Mouse (Mus musculus) macrophage (primary cell): ENCODE results near the gene Abcf3. TPM values are rescaled to one million over a fixed set of nuclear protein-coding genes. Genes with fewer than 3 reads are reported as not detected.

Experiments
- H3K27ac ChIP-seq: fragments of 350-480 bp; formaldehyde crosslinking; 2 replicates; pipeline ENCODE4 v1.9.0; 2021
- H3K36me3 ChIP-seq: fragments of 350-480 bp; formaldehyde crosslinking; 2 replicates; pipeline ENCODE4 v1.9.0; 2021; ENCODE audit errors: inconsistent target
- H3K4me3 ChIP-seq: fragments of 350-480 bp; formaldehyde crosslinking; 2 replicates; pipeline ENCODE4 v1.9.0; 2021; ENCODE audit errors: inconsistent target
- H3K79me2 ChIP-seq: fragments of 350-480 bp; formaldehyde crosslinking; 2 replicates; pipeline ENCODE4 v1.9.0; 2021; ENCODE audit errors: inconsistent target
- WGBS: methylation state at CpG from one replicate; pipeline ENCODE4 v1.1.7; 2026; ENCODE audit warnings: inconsistent platforms; ENCODE audit not compliant: missing documents; 5-methylcytosine and 5-hydroxymethylcytosine counted together
- polyA plus RNA-seq: library from polyadenylated mRNA; stranded (reverse); fragments of 250-400 nt; gene quantifications from 3 replicates; pipeline ENCODE4 v1.2.4, GENCODE M21; 2018; ENCODE audit warnings: inconsistent platforms

Gene Abcf3
- polyA plus RNA-seq, 1 experiment from 2014 or later: 31.0 TPM

GRCm38 (mm10) chr16:20565075-20565474, 16.7 kb downstream of the Abcf3 start:
- WGBS: 42% methylated on average over 1 of the region's 1 CpGs
- Histone ChIP-seq H3K36me3 (peaks cover 21% of the 10 kb centered on the region; the same call in 1 of the 2 replicates), H3K79me2 (no peaks in the 10 kb centered on the region)

GRCm38 (mm10) chr16:20589366-20589938, 41.1 kb downstream of the Abcf3 start, which contains the start of gene Vwa5b2:
Vwa5b2 (plus strand) TSS chr16:20589471.
- 5% methylated on average over 24 of the region's 24 CpGs for WGBS
- no peaks in the 10 kb centered on the region for H3K79me2 ChIP-seq
- H3K36me3 ChIP-seq: no peaks in the 10 kb centered on the region
- no peak within 1 kb of the TSS for H3K27ac ChIP-seq
- no peak within 1 kb of the TSS for H3K4me3 ChIP-seq

More at GRCm38 (mm10) chr16:20565075-20565474, 16.7 kb downstream of the Abcf3 start:
- H3K4me3 ChIP-seq: no peak overlapping the region
- no peak overlapping the region for H3K27ac ChIP-seq

GRCm38 (mm10) chr16:20589939-20590679, 41.7 kb downstream of the Abcf3 start:
- H3K36me3 ChIP-seq: no peaks in the 10 kb centered on the region
- H3K79me2 ChIP-seq: no peaks in the 10 kb centered on the region
- H3K27ac ChIP-seq: no peak overlapping the region
- 2% methylated on average over 36 of the region's 39 CpGs for WGBS
- H3K4me3 ChIP-seq: no peak overlapping the region

- WGBS: 2% methylated on average over 10 of the region's 17 CpGs
- Histone ChIP-seq H3K4me3 (no peak overlapping the region), H3K36me3 (no peaks in the 10 kb centered on the region), H3K79me2 (no peaks in the 10 kb centered on the region), H3K27ac (no peak overlapping the region)
Measured at GRCm38 (mm10) chr16:20590680-20591038, 42.3 kb downstream of the Abcf3 start.

- WGBS: 8% methylated on average over 48 of the region's 48 CpGs
- H3K27ac ChIP-seq: no peak overlapping the region
- no peak overlapping the region for H3K4me3 ChIP-seq
- H3K36me3 ChIP-seq: no peaks in the 10 kb centered on the region
- H3K79me2 ChIP-seq: no peaks in the 10 kb centered on the region
Measured at GRCm38 (mm10) chr16:20591076-20591705, 42.8 kb downstream of the Abcf3 start.

- 93% methylated on average over 7 of the region's 7 CpGs for WGBS
- H3K27ac ChIP-seq: no peak overlapping the region
- H3K79me2 ChIP-seq: no peaks in the 10 kb centered on the region
Measured at GRCm38 (mm10) chr16:20595060-20595673, 46.8 kb downstream of the Abcf3 start.

GRCm38 (mm10) chr16:20595737-20596136, 47.4 kb downstream of the Abcf3 start:
- Histone ChIP-seq H3K4me3 (no peak overlapping the region), H3K36me3 (no peaks in the 10 kb centered on the region), H3K27ac (no peak overlapping the region), H3K79me2 (no peaks in the 10 kb centered on the region)
- 83% methylated on average over 4 of the region's 4 CpGs for WGBS

More at GRCm38 (mm10) chr16:20595060-20595673, 46.8 kb downstream of the Abcf3 start:
- Histone ChIP-seq H3K36me3 (no peaks in the 10 kb centered on the region), H3K4me3 (no peak overlapping the region)

GRCm38 (mm10) chr16:20596687-20597441, 48.5 kb downstream of the Abcf3 start:
- H3K27ac ChIP-seq: no peak overlapping the region
- H3K36me3 ChIP-seq: no peaks in the 10 kb centered on the region
- WGBS: 70% methylated on average over 5 of the region's 7 CpGs
- no peak overlapping the region for H3K4me3 ChIP-seq
- no peaks in the 10 kb centered on the region for H3K79me2 ChIP-seq

- Histone ChIP-seq H3K4me3 (no peak overlapping the region), H3K27ac (no peak overlapping the region), H3K36me3 (peaks cover 10% of the 10 kb centered on the region; the same call in 1 of the 2 replicates), H3K79me2 (no peaks in the 10 kb centered on the region)
- WGBS: 77% methylated on average over 5 of the region's 5 CpGs
Measured at GRCm38 (mm10) chr16:20600511-20600910, 52.1 kb downstream of the Abcf3 start.

- no peak overlapping the region for H3K27ac ChIP-seq
- peaks cover 8% of the 10 kb centered on the region; the same call in 1 of the 2 replicates for H3K79me2 ChIP-seq
- H3K36me3 ChIP-seq: peaks cover 26% of the 10 kb centered on the region
- no peak overlapping the region for H3K4me3 ChIP-seq
- 78% methylated on average over 9 of the region's 9 CpGs for WGBS
Measured at GRCm38 (mm10) chr16:20604705-20605104, 56.3 kb downstream of the Abcf3 start.

- WGBS: under 1% methylated on average over 28 of the region's 28 CpGs
- H3K36me3 ChIP-seq: peaks cover 13% of the 10 kb centered on the region
- H3K4me3 ChIP-seq: peak overlapping the region; percentile 82
- H3K27ac ChIP-seq: peak overlapping the region; percentile 34
- peaks cover 20% of the 10 kb centered on the region; the same call in 1 of the 2 replicates for H3K79me2 ChIP-seq
Measured at GRCm38 (mm10) chr16:20610501-20611356, 62.4 kb downstream of the Abcf3 start.
